Mouse (Mus musculus): ENCODE data around the gene Dab2ip. TPM values are rescaled to one million over a fixed set of nuclear protein-coding genes. Genes with fewer than 3 reads are reported as not detected.

Dab2ip gene
- polyA plus RNA-seq, 1 experiment from 2014 or later: 40.0 TPM

DNA sequence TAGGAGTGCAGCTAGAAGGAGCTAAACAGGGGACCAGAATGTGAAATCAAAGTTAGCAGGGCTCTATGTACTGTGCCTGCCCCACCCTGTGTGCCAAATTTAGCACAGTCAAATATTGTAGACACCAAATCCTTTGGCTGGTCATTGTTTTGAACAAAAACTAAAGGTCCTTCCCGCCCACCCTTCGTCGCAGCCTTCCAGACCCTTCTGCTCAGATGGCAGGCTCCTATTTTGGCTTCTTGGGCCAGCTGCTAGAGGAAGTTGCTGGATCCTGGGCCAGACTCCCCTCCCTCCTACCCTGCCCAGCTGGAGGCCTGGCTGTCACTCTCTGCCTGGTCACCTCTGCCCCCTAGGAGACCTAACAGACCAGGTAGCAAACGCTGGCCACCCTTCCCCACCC is 38.7 kb downstream of the Dab2ip start:
- Histone ChIP-seq H3K27me3 (replicated peaks) (no peaks in the 10 kb centered on the region), H3K4me3 (no peak overlapping the region), H3K9me3 (no peaks in the 10 kb centered on the region), H3K4me1 (peaks cover 81% of the 10 kb centered on the region), H3K27ac (replicated peaks) (peak overlapping the region; percentile 91), H3K36me3 (no peaks in the 10 kb centered on the region; the same call in 1 of the 2 replicates), H3K9ac (peak overlapping the region; percentile 30; the same call in 1 of the 2 replicates), H3K4me2 (no peak overlapping the region)
- whole genome bisulfite sequencing: 64% methylated on average over 4 of the region's 4 CpGs
- ATAC-seq (ENCODE audit: extremely low read depth, insufficient number of reproducible peaks, low FRiP score, low TSS enrichment): no peak

DNA sequence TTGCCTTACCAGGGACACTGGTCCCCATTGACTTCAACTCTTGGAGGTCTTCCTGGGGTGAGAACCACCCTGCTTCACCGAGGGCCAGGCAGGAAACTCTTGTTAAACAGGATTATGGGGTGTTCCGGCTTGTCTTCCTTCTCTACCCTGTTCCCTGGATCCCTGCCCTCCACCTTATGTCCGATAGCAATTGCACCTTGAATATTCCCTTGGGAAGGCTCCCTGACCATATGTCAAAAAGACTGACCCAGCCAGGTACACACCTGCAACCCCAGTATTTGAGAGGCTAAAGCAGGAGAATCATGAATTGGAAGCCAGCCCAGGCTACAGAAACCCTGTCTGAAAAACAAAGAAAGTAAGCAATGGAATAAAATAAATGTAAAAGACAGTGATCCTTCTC is 40.8 kb downstream of the Dab2ip start:
- H3K27ac ChIP-seq (replicated peaks): no peak overlapping the region
- no peak overlapping the region for H3K9ac ChIP-seq
- H3K36me3 ChIP-seq: no peaks in the 10 kb centered on the region; the same call in 1 of the 2 replicates
- no peaks in the 10 kb centered on the region for H3K27me3 ChIP-seq (replicated peaks)
- no peak for ATAC-seq (ENCODE audit: extremely low read depth, insufficient number of reproducible peaks, low FRiP score, low TSS enrichment)
- no peak overlapping the region for H3K4me2 ChIP-seq
- H3K9me3 ChIP-seq: no peaks in the 10 kb centered on the region
- H3K4me3 ChIP-seq: no peak overlapping the region
- 56% methylated on average over 3 of the region's 3 CpGs for WGBS
- H3K4me1 ChIP-seq: peaks cover 73% of the 10 kb centered on the region

DNA sequence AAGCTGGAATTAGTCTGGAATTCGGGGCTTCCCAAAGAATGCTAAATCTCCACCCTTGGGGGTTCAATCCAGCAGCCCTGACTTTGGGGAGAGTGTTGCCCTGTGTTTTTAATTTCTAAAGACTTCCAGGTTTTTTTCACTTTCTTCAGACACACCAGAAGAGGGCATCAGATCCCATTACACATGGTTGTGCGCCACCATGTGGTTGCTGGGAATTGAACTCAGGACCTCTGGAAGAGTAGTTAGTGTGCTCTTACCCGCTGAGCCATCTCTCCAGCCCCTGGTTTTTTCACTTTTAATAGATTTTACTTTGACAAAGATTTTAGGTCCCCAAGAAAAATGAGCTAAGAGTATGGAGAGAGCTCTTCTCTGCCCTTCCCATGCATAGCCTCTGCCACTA is 43.6 kb downstream of the Dab2ip start:
- Histone ChIP-seq H3K4me1 (peaks cover 73% of the 10 kb centered on the region), H3K4me3 (no peak overlapping the region), H3K27ac (replicated peaks) (no peak overlapping the region), H3K9me3 (no peaks in the 10 kb centered on the region), H3K9ac (no peak overlapping the region), H3K4me2 (no peak overlapping the region), H3K27me3 (replicated peaks) (no peaks in the 10 kb centered on the region), H3K36me3 (no peaks in the 10 kb centered on the region; the same call in 1 of the 2 replicates)
- 80% methylated on average over 3 of the region's 3 CpGs for WGBS
- ATAC-seq (ENCODE audit: extremely low read depth, insufficient number of reproducible peaks, low FRiP score, low TSS enrichment): no peak

DNA sequence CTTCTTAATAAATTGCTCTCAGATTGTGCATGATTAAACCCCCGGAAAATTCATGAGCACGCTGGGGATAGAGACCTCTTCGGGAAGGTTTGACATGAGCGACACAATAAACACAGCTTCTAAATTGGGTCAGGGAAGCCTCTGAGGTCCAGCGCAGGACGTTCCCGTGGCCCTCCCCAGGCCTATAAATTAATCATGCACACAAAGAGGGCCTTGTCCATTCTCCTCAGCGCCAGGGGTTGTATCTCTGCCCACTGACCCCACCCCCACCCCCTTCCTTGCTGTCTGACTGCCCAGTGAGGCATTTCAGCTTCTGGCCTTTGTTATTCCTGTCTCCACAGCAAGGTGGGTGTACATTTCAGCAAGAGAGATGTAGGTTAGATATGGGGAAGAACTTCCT is 49.4 kb downstream of the Dab2ip start:
- Histone ChIP-seq H3K4me3 (no peak overlapping the region), H3K36me3 (no peaks in the 10 kb centered on the region), H3K9ac (0 out of 2 replicates have a peak overlapping the region, but pooled peaks have one; percentile 65), H3K4me1 (peaks cover 98% of the 10 kb centered on the region), H3K9me3 (no peaks in the 10 kb centered on the region), H3K4me2 (no peak overlapping the region), H3K27ac (replicated peaks) (no peak overlapping the region), H3K27me3 (replicated peaks) (no peaks in the 10 kb centered on the region)
- 40% methylated on average over 8 of the region's 8 CpGs for WGBS
- ATAC-seq (ENCODE audit: extremely low read depth, insufficient number of reproducible peaks, low FRiP score, low TSS enrichment): no peak

DNA sequence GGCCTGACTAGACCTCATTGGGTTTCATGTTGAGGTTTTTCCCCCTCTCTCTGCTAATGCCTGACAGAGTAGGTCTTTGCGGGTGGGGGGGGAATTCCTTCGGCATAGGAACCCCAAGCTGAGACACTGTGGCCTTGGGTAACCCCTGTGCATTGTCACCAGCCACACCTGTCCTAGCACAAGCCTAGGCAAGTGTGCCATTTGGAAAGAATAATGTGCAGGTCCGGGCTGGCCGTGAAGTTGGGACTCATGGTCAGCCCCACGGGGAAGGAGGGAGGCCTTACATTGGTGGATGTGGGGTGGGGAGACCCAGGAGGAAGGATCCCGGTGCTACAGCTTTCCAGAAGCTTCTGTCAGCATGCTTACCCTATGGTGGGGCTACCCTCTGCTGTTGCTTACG is 50.8 kb downstream of the Dab2ip start:
- Histone ChIP-seq H3K4me2 (no peak overlapping the region; the same call in 1 of the 2 replicates), H3K36me3 (no peaks in the 10 kb centered on the region), H3K27ac (replicated peaks) (peak overlapping the region; percentile 77), H3K9ac (peak overlapping the region; percentile 63), H3K4me1 (peaks cover 99% of the 10 kb centered on the region), H3K4me3 (no peak overlapping the region), H3K9me3 (no peaks in the 10 kb centered on the region), H3K27me3 (replicated peaks) (no peaks in the 10 kb centered on the region)
- ATAC-seq (ENCODE audit: extremely low read depth, insufficient number of reproducible peaks, low FRiP score, low TSS enrichment): no peak
- 72% methylated on average over 7 of the region's 7 CpGs for WGBS

DNA sequence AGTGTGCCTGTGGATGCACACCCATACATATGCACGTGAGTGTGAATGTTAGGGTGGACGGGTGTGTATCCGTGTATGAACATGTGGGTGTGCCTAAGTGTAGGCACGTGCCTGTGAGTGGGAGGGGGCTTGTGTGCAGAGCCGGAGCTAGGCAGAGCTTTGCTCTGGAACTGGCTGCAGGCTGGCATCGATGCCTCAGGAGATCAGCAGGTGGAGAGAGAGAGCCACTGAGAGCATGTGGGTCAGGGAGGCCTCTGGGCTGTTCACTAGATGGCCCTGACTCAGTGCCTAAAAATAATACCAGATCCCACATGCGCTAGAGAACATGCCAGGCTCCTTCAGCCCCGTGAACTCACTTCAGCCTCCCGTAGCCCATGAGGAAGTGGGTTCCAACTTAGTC is 51.3 kb downstream of the Dab2ip start:
- Histone ChIP-seq H3K27me3 (replicated peaks) (no peaks in the 10 kb centered on the region), H3K36me3 (no peaks in the 10 kb centered on the region), H3K4me1 (peaks cover 99% of the 10 kb centered on the region), H3K9me3 (no peaks in the 10 kb centered on the region), H3K27ac (replicated peaks) (peak overlapping the region; percentile 77), H3K9ac (peak overlapping the region; percentile 66), H3K4me2 (peak overlapping the region; percentile 38), H3K4me3 (no peak overlapping the region)
- peak; percentile 47; the same call in 1 of the 2 replicates for ATAC-seq (ENCODE audit: extremely low read depth, insufficient number of reproducible peaks, low FRiP score, low TSS enrichment)
- WGBS: 22% methylated on average over 9 of the region's 9 CpGs

DNA sequence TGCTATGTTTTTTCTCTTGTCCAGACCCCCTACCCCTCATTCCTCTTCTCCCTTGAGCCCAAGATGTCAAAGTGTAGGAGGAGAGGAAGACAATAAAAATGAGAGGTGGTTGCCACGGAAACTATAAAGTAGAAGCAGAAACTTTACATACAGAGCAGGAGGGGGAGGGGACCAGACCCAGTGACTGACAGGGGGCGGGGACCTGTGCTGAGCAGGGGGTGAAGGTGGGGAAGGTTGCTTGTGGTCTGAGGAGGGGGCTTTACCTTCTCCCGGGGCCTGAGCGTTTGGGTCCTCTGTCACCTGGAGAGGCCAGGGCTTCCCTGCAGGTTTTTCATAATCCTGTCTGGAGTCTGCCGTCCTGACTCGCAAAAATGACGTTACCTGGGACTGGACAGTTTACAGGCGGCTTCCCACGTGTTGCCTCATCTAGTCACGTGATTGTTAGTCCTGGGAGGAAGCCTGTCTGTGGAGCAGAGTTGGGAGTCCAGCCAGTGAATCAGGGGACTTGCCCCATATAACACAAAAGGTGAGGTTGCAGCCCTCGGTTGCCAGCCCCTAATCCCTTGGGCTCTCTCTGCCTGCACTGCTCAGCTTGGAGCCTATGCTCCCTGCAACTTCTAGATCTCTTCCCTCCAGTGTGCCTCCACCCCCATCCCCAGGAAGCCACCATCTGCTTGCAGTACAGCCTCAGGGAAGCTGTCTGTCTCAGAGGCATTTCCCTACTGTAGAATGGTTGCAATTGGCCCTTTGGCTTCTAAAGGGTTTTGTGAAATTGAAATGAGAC is 52.3 kb downstream of the Dab2ip start:
- Histone ChIP-seq H3K9me3 (no peaks in the 10 kb centered on the region), H3K9ac (peak overlapping the region; percentile 66), H3K4me2 (peak overlapping the region; percentile 38), H3K4me3 (no peak overlapping the region), H3K27ac (replicated peaks) (peak overlapping the region; percentile 77), H3K36me3 (no peaks in the 10 kb centered on the region), H3K27me3 (replicated peaks) (no peaks in the 10 kb centered on the region), H3K4me1 (peaks cover 99% of the 10 kb centered on the region)
- ATAC-seq (ENCODE audit: extremely low read depth, insufficient number of reproducible peaks, low FRiP score, low TSS enrichment): no peak
- 12% methylated on average over 11 of the region's 11 CpGs for WGBS

DNA sequence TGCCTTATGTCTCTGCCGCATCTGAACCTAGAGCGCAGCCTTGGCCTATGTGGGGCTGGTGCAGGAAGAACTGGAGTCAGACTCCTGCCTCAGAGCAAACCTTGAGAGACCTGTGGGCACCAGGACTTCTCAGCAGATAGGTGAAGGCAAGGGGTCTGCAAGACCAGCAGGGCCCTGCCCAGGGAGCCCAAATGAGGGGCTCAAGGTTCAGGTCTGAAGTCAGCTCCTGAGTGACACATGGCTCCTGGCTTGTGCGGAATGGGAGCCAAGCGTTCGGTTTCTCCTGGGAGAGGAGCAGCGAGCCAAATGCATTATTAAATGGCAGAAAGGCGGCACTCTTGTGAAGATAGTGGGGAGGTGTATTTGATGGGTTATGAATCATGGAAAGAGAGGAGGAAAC is 52.9 kb downstream of the Dab2ip start:
- Histone ChIP-seq H3K4me1 (peaks cover 99% of the 10 kb centered on the region), H3K27me3 (replicated peaks) (no peaks in the 10 kb centered on the region), H3K36me3 (no peaks in the 10 kb centered on the region), H3K9ac (peak overlapping the region; percentile 66), H3K4me2 (no peak overlapping the region), H3K4me3 (no peak overlapping the region), H3K9me3 (no peaks in the 10 kb centered on the region), H3K27ac (replicated peaks) (no peak overlapping the region)
- ATAC-seq (ENCODE audit: extremely low read depth, insufficient number of reproducible peaks, low FRiP score, low TSS enrichment): no peak
- 78% methylated on average over 7 of the region's 7 CpGs for WGBS

DNA sequence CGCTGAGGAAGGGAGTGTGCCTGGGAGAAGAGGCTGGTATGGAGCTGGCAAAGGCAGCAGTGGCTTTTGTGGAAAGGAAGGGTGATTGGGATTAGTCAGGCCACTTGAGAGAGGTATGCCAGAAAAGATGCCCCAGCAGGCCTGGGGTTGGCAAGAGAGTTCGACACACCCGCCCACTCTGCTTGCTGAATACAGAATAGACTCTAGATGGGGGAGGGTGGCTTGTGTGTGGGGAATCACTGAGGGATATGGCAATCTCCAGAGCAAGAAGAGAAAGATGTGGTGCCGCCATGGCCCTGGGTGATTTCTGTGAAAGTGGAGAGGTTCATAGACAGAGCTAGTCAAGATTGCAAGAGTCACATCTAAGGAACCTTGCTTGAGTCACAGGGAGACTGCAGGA is 53.6 kb downstream of the Dab2ip start:
- no peak overlapping the region for H3K4me2 ChIP-seq
- H3K9me3 ChIP-seq: no peaks in the 10 kb centered on the region
- H3K27me3 ChIP-seq (replicated peaks): no peaks in the 10 kb centered on the region
- whole genome bisulfite sequencing: 79% methylated on average over 4 of the region's 4 CpGs
- no peak for ATAC-seq (ENCODE audit: extremely low read depth, insufficient number of reproducible peaks, low FRiP score, low TSS enrichment)
- peaks cover 99% of the 10 kb centered on the region for H3K4me1 ChIP-seq
- H3K4me3 ChIP-seq: no peak overlapping the region
- 0 out of 2 replicates have a peak overlapping the region, but pooled peaks have one; percentile 9 for H3K9ac ChIP-seq
- no peak overlapping the region for H3K27ac ChIP-seq (replicated peaks)
- H3K36me3 ChIP-seq: no peaks in the 10 kb centered on the region

DNA sequence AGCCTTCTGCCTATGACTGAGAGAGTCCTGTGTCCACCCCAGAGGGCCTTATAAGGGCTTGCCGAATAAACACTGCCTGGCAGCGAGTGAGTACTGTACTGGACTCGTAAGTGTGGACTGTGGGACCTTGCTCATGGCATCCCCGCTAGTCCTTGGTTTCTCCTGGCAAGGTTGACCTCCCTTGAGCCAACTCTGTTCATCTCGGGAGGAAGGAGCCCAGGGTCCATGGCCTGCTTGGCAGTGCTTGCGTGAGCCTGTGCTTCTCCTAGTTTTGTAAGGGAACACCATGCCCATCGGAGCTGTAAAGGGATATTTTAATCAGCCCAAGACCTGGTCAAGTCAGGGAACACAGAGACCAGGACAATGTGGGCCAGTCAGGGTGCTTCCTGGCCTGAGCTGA is 54.2 kb downstream of the Dab2ip start:
- Histone ChIP-seq H3K4me2 (no peak overlapping the region), H3K4me1 (peaks cover 99% of the 10 kb centered on the region), H3K4me3 (no peak overlapping the region), H3K9me3 (no peaks in the 10 kb centered on the region), H3K27ac (replicated peaks) (no peak overlapping the region), H3K36me3 (no peaks in the 10 kb centered on the region), H3K9ac (0 out of 2 replicates have a peak overlapping the region, but pooled peaks have one; percentile 9), H3K27me3 (replicated peaks) (no peaks in the 10 kb centered on the region)
- ATAC-seq (ENCODE audit: extremely low read depth, insufficient number of reproducible peaks, low FRiP score, low TSS enrichment): no peak
- 74% methylated on average over 7 of the region's 7 CpGs for WGBS

DNA sequence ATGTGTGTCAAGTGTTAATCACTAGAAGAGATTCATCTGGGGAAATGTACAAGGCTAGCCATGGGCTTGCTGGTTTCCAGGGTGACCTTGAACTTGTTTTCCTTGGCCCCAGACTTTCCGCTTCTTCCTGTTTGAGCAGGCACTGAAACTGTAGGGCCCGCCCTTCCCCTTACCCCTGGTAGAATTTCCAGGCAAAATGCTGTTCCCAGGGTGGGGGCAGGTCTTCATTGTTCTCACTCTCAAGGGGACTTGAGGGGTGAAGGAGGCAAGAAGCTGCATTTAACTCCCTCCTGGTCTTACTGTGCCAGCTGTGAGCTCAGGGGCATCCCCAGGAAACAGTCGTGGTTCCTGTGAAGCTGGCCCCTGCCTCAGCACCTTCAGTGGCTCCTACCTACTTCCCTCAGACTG is 55.9 kb downstream of the Dab2ip start:
- H3K27me3 ChIP-seq (replicated peaks): no peaks in the 10 kb centered on the region
- WGBS: 47% methylated on average over 3 of the region's 3 CpGs
- H3K4me2 ChIP-seq: no peak overlapping the region
- no peak for ATAC-seq (ENCODE audit: extremely low read depth, insufficient number of reproducible peaks, low FRiP score, low TSS enrichment)
- H3K4me1 ChIP-seq: peaks cover 99% of the 10 kb centered on the region
- H3K36me3 ChIP-seq: no peaks in the 10 kb centered on the region
- peak overlapping the region; percentile 57; the same call in 1 of the 2 replicates for H3K9ac ChIP-seq
- no peaks in the 10 kb centered on the region for H3K9me3 ChIP-seq
- H3K27ac ChIP-seq (replicated peaks): peak overlapping the region; percentile 77
- H3K4me3 ChIP-seq: no peak overlapping the region

DNA sequence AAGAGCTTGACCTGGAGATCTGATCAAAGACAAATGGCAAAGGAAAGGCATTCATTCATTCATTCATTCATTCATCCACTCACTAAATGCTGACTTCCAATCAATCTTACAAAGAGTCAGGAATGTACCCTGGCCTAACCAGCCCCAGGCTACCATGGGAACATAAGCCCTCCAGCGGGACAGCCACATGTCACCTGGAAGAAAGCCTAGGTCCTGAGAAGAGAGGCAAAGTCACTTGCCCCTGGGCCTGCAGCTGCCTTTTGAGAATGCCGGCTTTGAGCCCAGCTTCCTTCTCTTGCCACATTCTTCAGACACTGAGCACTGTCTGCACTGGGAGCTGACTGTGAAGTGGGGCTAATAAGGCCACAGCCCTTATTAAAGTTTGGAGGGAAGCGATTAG is 56.3 kb downstream of the Dab2ip start:
- peak overlapping the region; percentile 57 for H3K9ac ChIP-seq
- H3K4me3 ChIP-seq: no peak overlapping the region
- no peaks in the 10 kb centered on the region for H3K36me3 ChIP-seq
- H3K4me1 ChIP-seq: peaks cover 99% of the 10 kb centered on the region
- H3K4me2 ChIP-seq: no peak overlapping the region
- H3K27me3 ChIP-seq (replicated peaks): no peaks in the 10 kb centered on the region
- H3K27ac ChIP-seq (replicated peaks): peak overlapping the region; percentile 77
- H3K9me3 ChIP-seq: no peaks in the 10 kb centered on the region
- ATAC-seq (ENCODE audit: extremely low read depth, insufficient number of reproducible peaks, low FRiP score, low TSS enrichment): no peak
- WGBS: 49% methylated on average over 3 of the region's 3 CpGs

All from heart, embryonic 13.5 days (tissue).